ENCODE assay signal across 8 mouse cellular contexts in the genomic region with DNA sequence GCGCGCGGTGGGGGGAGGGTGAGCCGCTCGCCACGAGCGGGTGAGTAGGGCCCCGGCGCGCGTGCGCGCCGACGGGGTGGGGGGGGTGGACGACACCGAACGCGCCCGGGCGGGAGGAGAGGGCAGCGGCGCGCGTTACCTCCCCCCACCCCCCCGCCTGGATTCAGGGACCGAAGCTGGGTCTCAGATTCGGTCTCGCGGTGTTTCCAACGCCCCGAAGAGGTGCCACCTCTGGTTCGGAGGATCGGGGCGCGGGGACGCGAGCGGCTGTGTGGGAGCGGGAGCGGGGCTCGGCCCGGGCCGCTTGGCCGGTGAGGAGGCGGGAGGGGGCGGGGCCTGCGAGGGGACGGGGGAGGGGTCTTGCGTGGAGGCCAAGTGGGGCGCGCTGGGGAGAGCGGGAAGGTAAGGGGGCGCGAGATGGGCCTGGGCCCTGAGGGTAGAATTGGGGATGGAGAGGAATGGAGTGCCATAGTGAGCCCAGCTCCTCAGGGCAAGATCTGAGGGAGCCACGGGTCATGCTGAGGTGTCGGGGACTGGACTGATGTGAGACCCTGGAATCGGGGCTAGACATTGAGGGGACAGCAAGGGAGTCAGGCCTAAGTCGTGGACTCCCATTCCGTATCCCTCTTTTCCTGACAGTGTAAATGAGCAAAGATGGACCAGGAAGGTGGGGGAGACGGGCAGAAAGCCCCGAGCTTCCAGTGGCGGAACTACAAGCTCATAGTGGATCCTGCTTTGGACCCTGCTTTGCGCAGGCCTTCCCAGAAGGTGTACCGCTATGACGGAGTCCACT. TPM values are rescaled to one million over a fixed set of nuclear protein-coding genes. Genes with fewer than 3 reads are reported as not detected.
DNase-seq lines count a peak whose midpoint lies in the region; ATAC-seq and TF ChIP-seq lines count a peak whose summit lies in the region.

No protein-coding gene starts in this region.

- H3K4me1 ChIP-seq in lung, embryonic 16.5 days (replicated peaks; ENCODE audit: control insufficient read depth, insufficient read depth, low read length): peaks cover 12% of the 10 kb centered on the region

- no peaks in the 10 kb centered on the region for H3K27me3 ChIP-seq in C2C12 (ENCODE audit: control insufficient read depth, insufficient read depth, insufficient read length)
- no peaks in the 10 kb centered on the region for H3K27me3 ChIP-seq in lung, embryonic 16.5 days (ENCODE audit: control insufficient read depth, insufficient read depth, low read depth, low read length)

- peak overlapping the region; percentile 93 for H3K9ac ChIP-seq in lung, embryonic 16.5 days (ENCODE audit: low read length)

- peaks cover 38% of the 10 kb centered on the region for H3K36me3 ChIP-seq in C2C12 (ENCODE audit: control insufficient read depth, insufficient read depth)
- peaks cover 18% of the 10 kb centered on the region for H3K36me3 ChIP-seq in lung, embryonic 16.5 days (ENCODE audit: control insufficient read depth, insufficient read depth, low read length)

- no peak for TF ChIP-seq CTCF in C2C12 (IDR thresholded peaks at IDR 0.05; ENCODE audit: control insufficient read depth, insufficient read depth, insufficient read length)

- 2% methylated on average over 45 of the region's 66 CpGs for WGBS in lung, embryonic 16.5 days

- H3K9me3 ChIP-seq in lung, embryonic 16.5 days (ENCODE audit: control insufficient read depth, low read length): no peaks in the 10 kb centered on the region

- ATAC-seq in lung, embryonic 16.5 days (ENCODE audit: low read depth): peak; percentile 53
- no peak for ATAC-seq in CD4-positive, CD25-positive, alpha-beta regulatory T cell, adult 4 months

- peak overlapping the region; percentile 99 for H3K27ac ChIP-seq in lung, embryonic 16.5 days (ENCODE audit: low read length)

- peak overlapping the region; percentile 52 for H3K4me3 ChIP-seq in C2C12 (ENCODE audit: insufficient read depth, poor library complexity, severe bottlenecking)
- peak overlapping the region; percentile 87 for H3K4me3 ChIP-seq in lung, embryonic 16.5 days (ENCODE audit: low read length)

- peak; percentile 81 for DNase-seq in MN1 (ENCODE audit: low spot score)
- DNase-seq in cerebellum, postnatal 14 days: peak; percentile 78 to 81
- peak; percentile 59 to 73 for DNase-seq in gastrocnemius, postnatal 4 days (ENCODE audit: low spot score in 2 of 2)
- DNase-seq in kidney, adult 9 months: peak; percentile 50
- DNase-seq in retina, embryonic 14.5 days (ENCODE audit: low spot score): peak; percentile 69

- H3K79me3 ChIP-seq in C2C12 (ENCODE audit: low read depth): peaks cover 30% of the 10 kb centered on the region

- H3ac ChIP-seq in C2C12 (ENCODE audit: control insufficient read depth, insufficient read length, low read depth): peak overlapping the region; percentile 81

- peaks cover 47% of the 10 kb centered on the region for H3K79me2 ChIP-seq in C2C12 (ENCODE audit: control insufficient read depth, insufficient read depth)

- peak overlapping the region; percentile 69 for H3K4me2 ChIP-seq in lung, embryonic 16.5 days (ENCODE audit: low read depth, low read length)

TF ChIP-seq in C2C12, 6 proteins besides CTCF, POLR2A, EP300 and RAD21:
- TF ChIP-seq MYOD1 (IDR thresholded peaks at IDR 0.05; ENCODE audit: control insufficient read depth, insufficient read length, low read depth): no peak
- no peak for TF ChIP-seq USF1 (IDR thresholded peaks at IDR 0.05; ENCODE audit: low read depth)
- TF ChIP-seq MAX (IDR thresholded peaks at IDR 0.05): no peak
- no peak for TF ChIP-seq FOSL1 (IDR thresholded peaks at IDR 0.05; ENCODE audit: insufficient read depth, low read length, poor library complexity, severe bottlenecking)
- no peak for TF ChIP-seq CEBPB (IDR thresholded peaks at IDR 0.05; ENCODE audit: low read depth)
- TF ChIP-seq MYOG (IDR thresholded peaks at IDR 0.05; ENCODE audit: control insufficient read depth, extremely low read depth, insufficient read length): no peak

RNA-seq across cellular contexts. Expression of gene Setd1a, which starts 1.2 kb away (rescaled TPM):
- 20.9 TPM for polyA plus RNA-seq in C2C12 (2012; fragmentation: generic; extraction: Trizol)
- 10 to 100 TPM; 30.3 to 32.4 TPM for total RNA-seq in gastrocnemius, postnatal 4 days (2021)
- 13.8 and 18.1 TPM in 2 replicates for polyA plus RNA-seq in lung, embryonic 16.5 days (2015; fragmentation: Nextera tagmentation; extraction: Ambion mirVana)
- polyA plus RNA-seq in CD4-positive, CD25-positive, alpha-beta regulatory T cell, adult 4 months (2017; shearing (Covaris generic)): 1 to 10 TPM; 5.8 to 6.6 TPM

RNA-seq across cellular contexts. Expression of gene Gm49388, which starts 7.7 kb away (rescaled TPM):
- 1.4 TPM for polyA plus RNA-seq in C2C12 (2012; fragmentation: generic; extraction: Trizol)
- 1 to 10 TPM; 2.8 to 4.0 TPM for total RNA-seq in gastrocnemius, postnatal 4 days (2021)
- not detected in 2 replicates for polyA plus RNA-seq in lung, embryonic 16.5 days (2015; fragmentation: Nextera tagmentation; extraction: Ambion mirVana)
- polyA plus RNA-seq in CD4-positive, CD25-positive, alpha-beta regulatory T cell, adult 4 months (2017; shearing (Covaris generic)): under 1 TPM; 0.65 to 0.99 TPM

RNA-seq across cellular contexts. Expression of gene Orai3, which starts 8.1 kb away (rescaled TPM):
- 15.0 TPM for polyA plus RNA-seq in C2C12 (2012; fragmentation: generic; extraction: Trizol)
- 10 to 100 TPM; 12.3 to 13.9 TPM for total RNA-seq in gastrocnemius, postnatal 4 days (2021)
- polyA plus RNA-seq in lung, embryonic 16.5 days (2015; fragmentation: Nextera tagmentation; extraction: Ambion mirVana): 29.1 and 32.7 TPM in 2 replicates
- polyA plus RNA-seq in CD4-positive, CD25-positive, alpha-beta regulatory T cell, adult 4 months (2017; shearing (Covaris generic)): 10 to 100 TPM; 12.8 to 15.4 TPM

RNA-seq across cellular contexts. Expression of gene Hsd3b7, which starts 22.7 kb away (rescaled TPM):
- 8.3 TPM for polyA plus RNA-seq in C2C12 (2012; fragmentation: generic; extraction: Trizol)
- 10 to 100 TPM; 13.0 to 13.3 TPM for total RNA-seq in gastrocnemius, postnatal 4 days (2021)
- 27.5 and 32.1 TPM in 2 replicates for polyA plus RNA-seq in lung, embryonic 16.5 days (2015; fragmentation: Nextera tagmentation; extraction: Ambion mirVana)
- polyA plus RNA-seq in CD4-positive, CD25-positive, alpha-beta regulatory T cell, adult 4 months (2017; shearing (Covaris generic)): 1 to 10 TPM; 3.9 to 6.8 TPM

RNA-seq across cellular contexts. Expression of gene Fbxl19, which starts 33.3 kb away (rescaled TPM):
- polyA plus RNA-seq in C2C12 (2012; fragmentation: generic; extraction: Trizol): 26.9 TPM
- total RNA-seq in gastrocnemius, postnatal 4 days (2021): 1 to 10 TPM; 8.6 to 8.8 TPM
- polyA plus RNA-seq in lung, embryonic 16.5 days (2015; fragmentation: Nextera tagmentation; extraction: Ambion mirVana): 3.1 and 3.8 TPM in 2 replicates
- under 1 TPM; 0.12 to 0.62 TPM for polyA plus RNA-seq in CD4-positive, CD25-positive, alpha-beta regulatory T cell, adult 4 months (2017; shearing (Covaris generic))
